Mouse (Mus musculus): Measurements from ENCODE around the gene Hist1h2bf. TPM values are rescaled to one million over a fixed set of nuclear protein-coding genes. Genes with fewer than 3 reads are reported as not detected.
A peak's percentile ranks its signal among the peaks of the same experiment; 100 is the strongest.

Hist1h2bf gene
- polyA plus RNA-seq, 1 experiment from 2014 or later: 5.9 TPM

DNA sequence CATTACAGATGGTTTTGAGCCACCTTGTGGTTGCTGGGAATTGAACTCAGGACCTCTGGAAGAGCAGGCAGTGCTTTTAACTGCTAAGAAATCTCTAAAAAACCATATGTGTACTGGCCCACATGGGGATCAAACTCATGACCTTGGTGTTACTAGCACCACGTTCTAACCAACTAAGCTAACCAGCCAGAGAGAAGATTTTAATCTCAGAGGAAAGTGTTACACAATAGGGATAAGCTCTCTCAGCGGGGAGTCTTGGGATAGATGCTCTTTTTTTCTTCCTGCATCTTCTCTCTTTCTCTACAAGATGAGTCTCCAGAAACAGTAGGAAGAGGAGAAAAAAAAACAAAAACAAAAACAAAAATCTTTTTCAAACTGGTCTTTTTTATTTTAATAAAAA is 36.4 kb upstream of the Hist1h2bf start:
- 70% methylated on average over 2 of the region's 2 CpGs for WGBS
- no peak for ATAC-seq (replicated peaks; ENCODE audit: low FRiP score)
- no peak for DNase-seq (ENCODE audit: low spot score)

DNA sequence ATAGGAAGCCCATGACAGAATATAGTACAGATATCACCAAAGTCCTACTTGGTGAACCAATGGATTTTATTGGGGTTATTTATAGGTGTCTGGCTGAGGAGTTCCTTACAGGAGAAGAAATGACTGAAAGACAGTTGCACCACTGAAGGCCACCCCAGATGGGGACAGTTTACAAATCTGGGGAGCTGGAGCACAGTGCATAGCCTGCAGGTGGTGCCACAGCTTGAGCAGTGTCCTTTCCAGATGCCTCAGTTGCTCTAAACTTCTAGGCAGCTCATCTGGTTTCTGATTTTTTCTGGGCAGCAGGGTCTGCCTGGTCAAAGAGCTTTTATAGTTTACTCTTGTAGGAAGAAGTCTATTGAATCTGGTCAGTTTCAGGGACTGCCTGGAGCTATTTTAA is 35.8 kb upstream of the Hist1h2bf start:
- H3K27ac ChIP-seq (ENCODE audit: low read depth, low read length): no peak overlapping the region

More for the DNA sequence above, 36.4 kb upstream of the Hist1h2bf start:
- Histone ChIP-seq H3K36me3 (ENCODE audit: control insufficient read depth, insufficient read depth, low read length) (no peaks in the 10 kb centered on the region), H3K4me3 (ENCODE audit: low read depth, low read length) (no peak overlapping the region), H3K9me3 (ENCODE audit: control insufficient read depth, low read length) (no peaks in the 10 kb centered on the region), H3K4me1 (replicated peaks; ENCODE audit: control insufficient read depth, insufficient read depth, low read length) (no peaks in the 10 kb centered on the region), H3K27me3 (ENCODE audit: control insufficient read depth, insufficient read depth, low read length) (no peaks in the 10 kb centered on the region), H3K4me2 (ENCODE audit: low read depth, low read length, severe bottlenecking) (no peak overlapping the region), H3K27ac (ENCODE audit: low read depth, low read length) (no peak overlapping the region), H3K9ac (ENCODE audit: low read length) (no peak overlapping the region)

DNA sequence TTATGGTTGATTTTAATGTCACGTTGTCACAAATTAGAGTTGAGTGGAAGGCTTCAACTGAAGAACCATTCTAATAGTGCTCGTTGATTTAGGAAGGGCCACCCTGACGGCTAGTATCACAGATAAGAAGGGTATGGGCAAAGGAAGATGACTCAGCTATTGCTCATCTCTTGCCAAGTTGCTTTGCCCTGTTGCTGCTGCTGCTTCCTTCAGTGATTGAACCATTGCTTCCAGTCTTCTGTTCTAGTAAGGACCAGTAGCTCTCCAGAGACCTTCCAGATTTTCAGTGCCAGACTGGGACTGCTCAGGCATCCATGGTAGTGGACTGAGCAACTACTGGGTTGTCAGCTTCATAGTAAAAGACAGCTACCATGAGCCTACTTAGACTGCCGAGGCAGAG is 35.2 kb upstream of the Hist1h2bf start:
- no peaks in the 10 kb centered on the region for H3K36me3 ChIP-seq (ENCODE audit: control insufficient read depth, insufficient read depth, low read length)
- H3K4me1 ChIP-seq (replicated peaks; ENCODE audit: control insufficient read depth, insufficient read depth, low read length): no peaks in the 10 kb centered on the region
- 85% methylated on average over 4 of the region's 4 CpGs for WGBS
- ATAC-seq (replicated peaks; ENCODE audit: low FRiP score) (no peak), DNase-seq (ENCODE audit: low spot score) (no peak)
- H3K9me3 ChIP-seq (ENCODE audit: control insufficient read depth, low read length): no peaks in the 10 kb centered on the region
- H3K27me3 ChIP-seq (ENCODE audit: control insufficient read depth, insufficient read depth, low read length): no peaks in the 10 kb centered on the region
- no peak overlapping the region for H3K9ac ChIP-seq (ENCODE audit: low read length)
- H3K27ac ChIP-seq (ENCODE audit: low read depth, low read length): no peak overlapping the region
- no peak overlapping the region for H3K4me3 ChIP-seq (ENCODE audit: low read depth, low read length)
- no peak overlapping the region for H3K4me2 ChIP-seq (ENCODE audit: low read depth, low read length, severe bottlenecking)

More for the DNA sequence above, 35.8 kb upstream of the Hist1h2bf start:
- Histone ChIP-seq H3K9me3 (ENCODE audit: control insufficient read depth, low read length) (no peaks in the 10 kb centered on the region), H3K9ac (ENCODE audit: low read length) (no peak overlapping the region), H3K27me3 (ENCODE audit: control insufficient read depth, insufficient read depth, low read length) (no peaks in the 10 kb centered on the region), H3K4me3 (ENCODE audit: low read depth, low read length) (no peak overlapping the region), H3K36me3 (ENCODE audit: control insufficient read depth, insufficient read depth, low read length) (no peaks in the 10 kb centered on the region), H3K4me1 (replicated peaks; ENCODE audit: control insufficient read depth, insufficient read depth, low read length) (no peaks in the 10 kb centered on the region), H3K4me2 (ENCODE audit: low read depth, low read length, severe bottlenecking) (no peak overlapping the region)
- ATAC-seq (replicated peaks; ENCODE audit: low FRiP score) (no peak), DNase-seq (ENCODE audit: low spot score) (no peak)

DNA sequence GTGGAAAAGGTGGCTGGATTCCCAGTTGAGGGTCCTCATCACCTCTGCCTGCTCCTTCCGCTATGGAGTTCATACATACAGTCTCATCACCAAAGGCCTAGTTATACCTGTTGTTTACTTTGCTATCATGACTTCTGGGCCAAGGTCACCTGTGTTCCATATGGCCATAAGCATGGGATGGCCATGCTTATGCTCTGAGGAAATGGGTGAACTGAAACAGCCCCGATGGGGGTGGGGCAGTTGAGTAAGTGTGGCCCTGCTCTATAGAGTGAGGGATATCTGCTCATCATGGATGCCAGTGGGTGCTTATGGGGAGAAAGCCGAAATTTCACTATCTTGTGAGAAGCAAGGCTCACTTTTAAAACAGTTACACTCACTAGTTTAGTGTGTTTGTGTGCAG is 31.1 kb upstream of the Hist1h2bf start:
- Histone ChIP-seq H3K36me3 (ENCODE audit: control insufficient read depth, insufficient read depth, low read length) (no peaks in the 10 kb centered on the region), H3K27me3 (ENCODE audit: control insufficient read depth, insufficient read depth, low read length) (no peaks in the 10 kb centered on the region), H3K4me2 (ENCODE audit: low read depth, low read length, severe bottlenecking) (no peak overlapping the region), H3K4me3 (ENCODE audit: low read depth, low read length) (no peak overlapping the region), H3K9ac (ENCODE audit: low read length) (no peak overlapping the region), H3K9me3 (ENCODE audit: control insufficient read depth, low read length) (no peaks in the 10 kb centered on the region), H3K27ac (ENCODE audit: low read depth, low read length) (no peak overlapping the region), H3K4me1 (replicated peaks; ENCODE audit: control insufficient read depth, insufficient read depth, low read length) (no peaks in the 10 kb centered on the region)
- ATAC-seq (replicated peaks; ENCODE audit: low FRiP score) (no peak), DNase-seq (ENCODE audit: low spot score) (no peak)
- WGBS: 90% methylated on average over 3 of the region's 3 CpGs

DNA sequence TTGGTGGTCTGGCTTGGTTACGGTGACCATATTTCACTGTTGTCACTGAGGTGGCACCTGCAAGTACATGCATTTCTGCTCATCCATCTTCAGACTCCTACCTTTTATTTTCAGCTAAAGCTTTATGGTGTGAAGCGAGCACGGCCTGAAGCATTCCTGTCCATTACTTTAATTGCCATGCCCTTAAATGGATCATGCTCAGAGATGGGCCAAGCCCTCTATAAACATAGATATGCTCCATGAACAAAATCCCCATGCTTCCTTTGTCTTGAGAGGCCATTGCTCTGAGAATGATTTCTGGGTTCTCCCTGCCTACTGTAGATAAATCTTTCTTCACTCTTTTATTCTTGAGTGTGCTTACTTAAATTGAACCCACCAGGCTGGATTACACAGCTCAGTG is 30.5 kb upstream of the Hist1h2bf start:
- 88% methylated on average over 3 of the region's 3 CpGs for WGBS
- ATAC-seq (replicated peaks; ENCODE audit: low FRiP score): no peak
- Histone ChIP-seq H3K4me3 (ENCODE audit: low read depth, low read length) (no peak overlapping the region), H3K9ac (ENCODE audit: low read length) (no peak overlapping the region), H3K27me3 (ENCODE audit: control insufficient read depth, insufficient read depth, low read length) (no peaks in the 10 kb centered on the region), H3K36me3 (ENCODE audit: control insufficient read depth, insufficient read depth, low read length) (no peaks in the 10 kb centered on the region), H3K9me3 (ENCODE audit: control insufficient read depth, low read length) (no peaks in the 10 kb centered on the region), H3K4me2 (ENCODE audit: low read depth, low read length, severe bottlenecking) (no peak overlapping the region), H3K27ac (ENCODE audit: low read depth, low read length) (no peak overlapping the region), H3K4me1 (replicated peaks; ENCODE audit: control insufficient read depth, insufficient read depth, low read length) (no peaks in the 10 kb centered on the region)
- no peak for DNase-seq (ENCODE audit: low spot score)

DNA sequence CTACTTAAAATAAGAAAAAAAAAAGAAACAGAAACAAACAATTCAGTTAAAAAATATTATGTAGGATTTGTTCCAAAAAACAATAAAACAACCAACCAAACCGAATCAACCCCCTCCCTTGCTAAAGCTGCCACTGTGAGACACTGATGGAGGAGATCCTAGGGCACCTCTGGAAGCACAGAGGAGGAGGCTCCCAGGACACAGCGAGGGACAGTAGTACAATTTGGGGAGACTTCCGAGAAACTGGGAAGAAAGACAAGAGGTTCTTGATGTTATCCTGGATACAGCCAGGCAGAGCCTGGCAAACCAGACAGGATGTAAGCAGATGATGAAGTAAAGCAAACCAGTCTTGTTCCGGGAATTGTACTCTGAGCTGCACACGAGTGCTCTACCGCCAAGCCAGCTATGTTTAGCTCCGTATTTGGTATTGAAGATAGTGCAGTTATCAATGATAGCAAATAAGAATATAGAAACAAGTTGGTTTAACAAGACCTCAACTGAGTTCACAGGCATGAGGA is 29.2 kb upstream of the Hist1h2bf start:
- no peak overlapping the region for H3K4me2 ChIP-seq (ENCODE audit: low read depth, low read length, severe bottlenecking)
- DNase-seq (ENCODE audit: low spot score) (no peak), ATAC-seq (replicated peaks; ENCODE audit: low FRiP score) (no peak)
- no peaks in the 10 kb centered on the region for H3K9me3 ChIP-seq (ENCODE audit: control insufficient read depth, low read length)
- H3K36me3 ChIP-seq (ENCODE audit: control insufficient read depth, insufficient read depth, low read length): no peaks in the 10 kb centered on the region
- H3K9ac ChIP-seq (ENCODE audit: low read length): no peak overlapping the region
- no peak overlapping the region for H3K27ac ChIP-seq (ENCODE audit: low read depth, low read length)
- WGBS: 88% methylated on average over 7 of the region's 7 CpGs
- H3K4me3 ChIP-seq (ENCODE audit: low read depth, low read length): no peak overlapping the region
- H3K4me1 ChIP-seq (replicated peaks; ENCODE audit: control insufficient read depth, insufficient read depth, low read length): no peaks in the 10 kb centered on the region
- no peaks in the 10 kb centered on the region for H3K27me3 ChIP-seq (ENCODE audit: control insufficient read depth, insufficient read depth, low read length)

DNA sequence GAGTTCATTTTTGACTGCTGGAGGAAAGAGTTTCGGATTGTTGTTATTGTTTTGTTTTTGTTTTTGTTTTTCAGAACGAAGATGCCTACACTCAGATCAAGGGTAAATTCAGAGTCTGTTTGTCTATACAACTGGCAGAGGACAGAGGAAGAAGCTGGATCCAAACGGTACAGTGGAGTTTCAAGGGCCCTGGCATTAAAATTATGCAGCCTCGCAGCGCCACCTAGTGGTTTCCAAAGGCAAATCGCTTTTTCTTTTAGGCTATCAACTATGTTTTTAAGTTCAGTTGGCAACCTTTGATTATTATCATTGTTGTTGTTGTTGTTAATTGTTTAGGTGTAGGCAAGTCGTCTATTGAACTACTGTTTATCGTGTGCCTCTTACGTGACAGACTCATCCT is 24.0 kb upstream of the Hist1h2bf start:
- no peak overlapping the region for H3K9ac ChIP-seq (ENCODE audit: low read length)
- no peak overlapping the region for H3K27ac ChIP-seq (ENCODE audit: low read depth, low read length)
- ATAC-seq (replicated peaks; ENCODE audit: low FRiP score) (0 out of 2 replicates have a peak, but pooled peaks have one; percentile 67), DNase-seq (ENCODE audit: low spot score) (peak; percentile 88)
- 6% methylated on average over 9 of the region's 9 CpGs for WGBS
- H3K4me2 ChIP-seq (ENCODE audit: low read depth, low read length, severe bottlenecking): no peak overlapping the region
- H3K27me3 ChIP-seq (ENCODE audit: control insufficient read depth, insufficient read depth, low read length): no peaks in the 10 kb centered on the region
- no peaks in the 10 kb centered on the region for H3K4me1 ChIP-seq (replicated peaks; ENCODE audit: control insufficient read depth, insufficient read depth, low read length)
- H3K4me3 ChIP-seq (ENCODE audit: low read depth, low read length): no peak overlapping the region
- no peaks in the 10 kb centered on the region for H3K36me3 ChIP-seq (ENCODE audit: control insufficient read depth, insufficient read depth, low read length)
- no peaks in the 10 kb centered on the region for H3K9me3 ChIP-seq (ENCODE audit: control insufficient read depth, low read length)

DNA sequence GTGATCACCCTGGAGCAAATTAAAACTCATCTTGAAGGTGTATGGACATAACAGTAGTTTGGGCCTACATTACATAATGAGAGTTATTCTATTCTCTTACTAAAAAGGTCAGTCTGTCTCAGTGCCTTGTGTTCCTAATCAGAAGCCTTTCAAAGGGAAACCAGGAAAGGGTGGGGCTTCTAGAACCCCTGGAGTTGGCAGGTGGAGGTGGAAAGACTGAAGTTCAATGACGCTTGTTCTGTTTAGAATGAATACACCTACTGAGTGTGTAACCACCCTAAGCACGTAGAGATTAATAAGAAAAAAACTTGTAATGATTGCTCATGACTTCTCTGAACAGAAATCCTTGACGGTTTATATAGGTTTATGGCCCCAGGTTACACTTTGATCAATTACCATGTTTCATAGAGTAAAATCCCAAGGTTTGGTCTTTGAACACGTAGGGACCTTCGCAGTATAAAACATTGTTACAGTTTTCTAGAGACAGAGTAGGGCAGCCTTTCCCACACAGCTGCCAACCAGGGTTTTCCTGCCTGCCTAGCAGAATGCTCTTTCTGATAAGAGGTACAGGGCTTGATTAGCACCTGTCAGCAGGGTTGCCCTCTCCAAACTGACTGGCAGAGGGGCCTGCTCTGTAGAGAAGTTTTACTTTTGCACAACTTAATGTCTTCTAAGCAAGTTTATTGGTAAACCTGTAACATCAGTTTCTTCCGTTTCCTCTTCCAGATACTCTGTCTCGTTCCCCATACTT is 21.8 kb upstream of the Hist1h2bf start:
- no peak for ATAC-seq (replicated peaks; ENCODE audit: low FRiP score)
- no peak overlapping the region for H3K4me3 ChIP-seq (ENCODE audit: low read depth, low read length)
- no peaks in the 10 kb centered on the region for H3K36me3 ChIP-seq (ENCODE audit: control insufficient read depth, insufficient read depth, low read length)
- 84% methylated on average over 7 of the region's 7 CpGs for WGBS
- no peaks in the 10 kb centered on the region for H3K9me3 ChIP-seq (ENCODE audit: control insufficient read depth, low read length)
- no peaks in the 10 kb centered on the region for H3K4me1 ChIP-seq (replicated peaks; ENCODE audit: control insufficient read depth, insufficient read depth, low read length)
- no peaks in the 10 kb centered on the region for H3K27me3 ChIP-seq (ENCODE audit: control insufficient read depth, insufficient read depth, low read length)
- H3K4me2 ChIP-seq (ENCODE audit: low read depth, low read length, severe bottlenecking): no peak overlapping the region
- H3K9ac ChIP-seq (ENCODE audit: low read length): no peak overlapping the region
- no peak for DNase-seq (ENCODE audit: low spot score)
- H3K27ac ChIP-seq (ENCODE audit: low read depth, low read length): no peak overlapping the region

DNA sequence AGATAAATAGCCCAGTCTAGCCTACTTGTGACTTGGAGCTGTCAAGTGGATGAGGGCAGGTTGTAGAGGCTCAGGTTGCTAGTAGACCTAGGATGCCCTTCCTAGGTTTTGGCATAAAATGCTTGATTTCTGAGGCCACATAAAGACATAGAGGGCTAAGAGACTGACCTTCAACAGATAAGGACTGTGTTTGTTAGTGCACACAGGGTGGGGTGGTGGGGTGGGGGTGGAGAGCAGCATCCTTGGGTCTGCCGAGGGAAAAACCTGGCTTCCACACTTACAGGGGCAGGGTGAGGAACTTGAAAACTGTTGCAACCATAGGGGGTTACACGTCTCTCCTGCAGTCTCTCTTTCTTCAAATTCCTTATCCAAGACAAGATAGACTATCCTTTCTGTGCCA is 21.2 kb upstream of the Hist1h2bf start:
- Histone ChIP-seq H3K36me3 (ENCODE audit: control insufficient read depth, insufficient read depth, low read length) (no peaks in the 10 kb centered on the region), H3K9me3 (ENCODE audit: control insufficient read depth, low read length) (no peaks in the 10 kb centered on the region), H3K9ac (ENCODE audit: low read length) (no peak overlapping the region), H3K27me3 (ENCODE audit: control insufficient read depth, insufficient read depth, low read length) (no peaks in the 10 kb centered on the region), H3K4me2 (ENCODE audit: low read depth, low read length, severe bottlenecking) (no peak overlapping the region), H3K4me1 (replicated peaks; ENCODE audit: control insufficient read depth, insufficient read depth, low read length) (no peaks in the 10 kb centered on the region), H3K4me3 (ENCODE audit: low read depth, low read length) (no peak overlapping the region), H3K27ac (ENCODE audit: low read depth, low read length) (no peak overlapping the region)
- ATAC-seq (replicated peaks; ENCODE audit: low FRiP score): no peak
- WGBS: 76% methylated on average over 2 of the region's 2 CpGs
- no peak for DNase-seq (ENCODE audit: low spot score)
